Mouse (Mus musculus) intestine, embryonic 14.5 days (tissue): ENCODE data around the gene Mroh3. TPM values are rescaled to one million over a fixed set of nuclear protein-coding genes. Genes with fewer than 3 reads are reported as not detected.
A peak's percentile ranks its signal among the peaks of the same experiment; 100 is the strongest.

ENCODE experiments used
- ATAC-seq: fragments of 200-750 bp; cut with Nextera tagmentation; replicated peaks from 2 replicates; pipeline ENCODE4 v1.8.0; 2017; ENCODE audit warnings: low read depth, moderate number of reproducible peaks, moderate TSS enrichment, moderate library complexity; ENCODE audit not compliant: low FRiP score, low TSS enrichment
- DNase-seq: peaks from one replicate; pipeline ENCODE4 v3.0.0-alpha.2; 2018; ENCODE audit warnings: low spot score
- H3K27ac ChIP-seq: fragments of 300-500 bp; sonication (generic); 2 replicates; pipeline ENCODE4 v1.5.1; 2014; ENCODE audit warnings: low read depth, mild to moderate bottlenecking, control low read depth
- H3K27me3 ChIP-seq: fragments of 300-500 bp; sonication (generic); replicated peaks from 2 replicates; pipeline ENCODE4 v1.6.1; 2014; ENCODE audit warnings: low read length, control low read depth; ENCODE audit not compliant: control insufficient read depth, insufficient read depth
- H3K36me3 ChIP-seq: fragments of 300-500 bp; sonication (generic); 2 replicates; pipeline ENCODE4 v1.6.1; 2014; ENCODE audit warnings: low read length, control low read depth; ENCODE audit not compliant: control insufficient read depth, insufficient read depth
- H3K4me1 ChIP-seq: fragments of 300-500 bp; sonication (generic); replicated peaks from 2 replicates; pipeline ENCODE4 v1.6.1; 2014; ENCODE audit warnings: low read length, control low read depth, mixed read lengths; ENCODE audit not compliant: control insufficient read depth, insufficient read depth
- H3K4me2 ChIP-seq: fragments of 300-500 bp; sonication (generic); 2 replicates; pipeline ENCODE4 v1.6.1; 2014; ENCODE audit warnings: low read length
- H3K4me3 ChIP-seq: fragments of 300-500 bp; sonication (generic); 2 replicates; pipeline ENCODE4 v1.5.1; 2014; ENCODE audit warnings: low read depth, low read length, control low read depth, mixed read lengths
- H3K9ac ChIP-seq: fragments of 300-500 bp; sonication (generic); 2 replicates; pipeline ENCODE4 v1.6.1; 2014; ENCODE audit warnings: mild to moderate bottlenecking, low read length
- H3K9me3 ChIP-seq: fragments of 300-500 bp; sonication (generic); 2 replicates; pipeline ENCODE4 v1.6.1; 2016; ENCODE audit warnings: low read length, control low read depth; ENCODE audit not compliant: control insufficient read depth
- WGBS: fragments of 180-500 bp; shearing (Covaris S2); extraction: QIAGEN DNeasy Blood & Tissue Kit; methylation state at CpG from one replicate; pipeline ENCODE4 v1.1.7; 2014; 5-methylcytosine and 5-hydroxymethylcytosine counted together
- polyA plus RNA-seq: library from polyadenylated mRNA; unstranded; fragments of >200 nt; fragmentation: Nextera tagmentation; extraction: Ambion mirVana; gene quantifications from 2 replicates; pipeline ENCODE4 v1.2.1, GENCODE M21; 2014

Mroh3 gene
- polyA plus RNA-seq, 1 experiment from 2014 or later: 1.1 TPM

GRCm38 (mm10) chr1:136175183-136175582 is 37.4 kb downstream of the Mroh3 start:
- Histone ChIP-seq H3K27me3 (no peaks in the 10 kb centered on the region), H3K4me3 (no peak overlapping the region), H3K4me2 (no peak overlapping the region), H3K27ac (no peak overlapping the region), H3K36me3 (peaks cover 28% of the 10 kb centered on the region), H3K9me3 (no peaks in the 10 kb centered on the region), H3K4me1 (peaks cover 26% of the 10 kb centered on the region), H3K9ac (no peak overlapping the region)
- ATAC-seq: no peak
- WGBS: 37% methylated on average over 6 of the region's 6 CpGs
- peak; percentile 80 for DNase-seq

DNA sequence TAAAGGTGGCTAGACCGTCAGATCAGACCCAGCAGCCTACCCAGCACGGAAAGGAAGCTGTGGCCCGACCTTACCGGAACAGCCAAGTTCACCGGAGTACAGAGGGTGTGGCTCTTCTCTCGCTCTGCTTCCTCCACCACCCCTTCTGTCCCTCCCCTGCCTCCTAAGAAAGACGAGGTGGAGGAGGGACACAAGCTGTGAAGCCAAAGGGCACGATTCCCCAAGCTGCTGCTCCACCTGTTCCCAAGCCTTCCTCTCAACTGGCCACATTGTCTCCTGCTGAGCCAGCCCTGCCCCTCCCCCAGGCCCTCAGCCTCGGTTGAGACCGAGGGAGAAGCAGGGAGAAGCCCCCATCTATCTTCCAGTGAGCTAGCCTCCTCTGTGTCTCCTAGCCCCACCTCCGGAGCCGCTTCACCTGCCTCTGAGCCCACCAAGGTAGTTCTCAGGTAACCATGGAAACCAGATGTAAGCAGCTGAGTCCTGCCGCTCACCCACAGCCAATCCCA is 38.5 kb downstream of the Mroh3 start:
- peak; percentile 20 for ATAC-seq
- Histone ChIP-seq H3K9ac (no peak overlapping the region), H3K9me3 (no peaks in the 10 kb centered on the region), H3K4me3 (no peak overlapping the region), H3K36me3 (peaks cover 28% of the 10 kb centered on the region), H3K4me2 (peak overlapping the region; percentile 7; the same call in 1 of the 2 replicates), H3K27me3 (no peaks in the 10 kb centered on the region), H3K4me1 (peaks cover 26% of the 10 kb centered on the region), H3K27ac (no peak overlapping the region)
- peak; percentile 68 for DNase-seq
- 19% methylated on average over 13 of the region's 13 CpGs for WGBS

DNA sequence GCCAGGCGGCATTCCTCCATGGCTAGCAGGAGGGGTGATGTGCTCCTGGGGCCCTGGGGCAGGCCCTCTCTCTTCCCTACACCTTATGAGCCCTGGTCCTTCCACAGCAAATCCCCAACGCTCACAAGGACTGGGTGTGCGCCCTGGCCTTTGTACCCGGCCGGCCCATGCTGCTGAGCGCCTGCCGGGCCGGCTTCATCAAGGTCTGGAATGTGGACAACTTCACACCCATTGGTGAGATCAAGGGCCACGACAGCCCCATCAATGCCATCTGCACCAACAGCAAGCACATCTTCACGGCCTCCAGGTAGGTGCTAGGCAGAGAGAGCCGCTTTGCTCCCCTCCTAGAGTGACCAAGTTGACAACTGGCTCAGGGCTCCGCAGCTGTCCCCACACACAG is 39.9 kb downstream of the Mroh3 start:
- Histone ChIP-seq H3K9me3 (no peaks in the 10 kb centered on the region), H3K9ac (no peak overlapping the region), H3K27me3 (no peaks in the 10 kb centered on the region), H3K27ac (peak overlapping the region; percentile 2; the same call in 1 of the 2 replicates), H3K4me3 (no peak overlapping the region), H3K4me2 (no peak overlapping the region), H3K36me3 (peaks cover 35% of the 10 kb centered on the region), H3K4me1 (peaks cover 26% of the 10 kb centered on the region)
- peak; percentile 59 for DNase-seq
- 66% methylated on average over 12 of the region's 12 CpGs for WGBS
- ATAC-seq: 0 out of 2 replicates have a peak, but pooled peaks have one; percentile 14

GRCm38 (mm10) chr1:136170109-136170508 is 42.5 kb downstream of the Mroh3 start:
- H3K4me3 ChIP-seq: no peak overlapping the region
- peaks cover 38% of the 10 kb centered on the region for H3K36me3 ChIP-seq
- ATAC-seq (peak; percentile 52), DNase-seq (peak; percentile 85)
- no peak overlapping the region for H3K9ac ChIP-seq
- no peak overlapping the region for H3K4me2 ChIP-seq
- 10% methylated on average over 5 of the region's 5 CpGs for WGBS
- no peaks in the 10 kb centered on the region for H3K27me3 ChIP-seq
- no peaks in the 10 kb centered on the region for H3K9me3 ChIP-seq
- peaks cover 26% of the 10 kb centered on the region for H3K4me1 ChIP-seq
- H3K27ac ChIP-seq: no peak overlapping the region

- 0 out of 2 replicates have a peak, but pooled peaks cover 3% of the 10 kb centered on the region for H3K4me1 ChIP-seq
- DNase-seq (peak; percentile 63), ATAC-seq (no peak)
Measured at GRCm38 (mm10) chr1:136167657-136168056, 45.0 kb downstream of the Mroh3 start.

GRCm38 (mm10) chr1:136165436-136165835 is 47.2 kb downstream of the Mroh3 start:
- peaks cover 57% of the 10 kb centered on the region for H3K36me3 ChIP-seq
- 81% methylated on average over 2 of the region's 2 CpGs for WGBS

More at GRCm38 (mm10) chr1:136167657-136168056, 45.0 kb downstream of the Mroh3 start:
- no peaks in the 10 kb centered on the region for H3K9me3 ChIP-seq
- H3K27ac ChIP-seq: no peak overlapping the region
- no peak overlapping the region for H3K4me2 ChIP-seq
- H3K27me3 ChIP-seq: no peaks in the 10 kb centered on the region
- no peak overlapping the region for H3K9ac ChIP-seq
- WGBS: 74% methylated on average over 8 of the region's 8 CpGs
- H3K4me3 ChIP-seq: no peak overlapping the region
- peaks cover 53% of the 10 kb centered on the region for H3K36me3 ChIP-seq

GRCm38 (mm10) chr1:136161333-136161921 is 51.2 kb downstream of the Mroh3 start:
- H3K4me2 ChIP-seq: no peak overlapping the region
- H3K4me1 ChIP-seq: no peaks in the 10 kb centered on the region
- H3K9ac ChIP-seq: no peak overlapping the region
- no peak overlapping the region for H3K4me3 ChIP-seq
- 85% methylated on average over 7 of the region's 7 CpGs for WGBS
- DNase-seq (no peak), ATAC-seq (no peak)
- no peak overlapping the region for H3K27ac ChIP-seq
- H3K36me3 ChIP-seq: peaks cover 79% of the 10 kb centered on the region
- H3K9me3 ChIP-seq: no peaks in the 10 kb centered on the region
- no peaks in the 10 kb centered on the region for H3K27me3 ChIP-seq

More at GRCm38 (mm10) chr1:136165436-136165835, 47.2 kb downstream of the Mroh3 start:
- Histone ChIP-seq H3K4me3 (no peak overlapping the region), H3K9me3 (no peaks in the 10 kb centered on the region), H3K9ac (no peak overlapping the region), H3K27me3 (no peaks in the 10 kb centered on the region), H3K4me1 (no peaks in the 10 kb centered on the region), H3K27ac (no peak overlapping the region), H3K4me2 (no peak overlapping the region)
- DNase-seq: no peak
- no peak for ATAC-seq

DNA sequence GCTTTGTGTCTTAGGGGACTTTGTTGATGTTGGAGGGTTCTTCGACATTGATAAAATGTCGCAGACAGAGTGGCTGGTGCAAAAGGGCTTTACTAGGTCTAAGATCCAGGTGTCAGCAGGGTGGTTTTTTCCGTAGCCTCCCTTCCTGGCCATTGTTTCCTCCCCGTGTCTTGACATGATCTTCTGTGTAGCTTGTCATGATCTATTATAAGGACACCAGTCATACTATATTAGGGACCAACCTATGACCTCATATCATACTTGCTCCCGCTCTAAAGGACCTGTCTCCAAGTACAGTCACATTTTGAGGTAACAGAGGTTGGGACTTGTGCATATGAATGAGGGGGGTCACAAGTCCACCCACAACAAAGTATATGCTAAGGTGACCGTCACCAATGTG is 51.7 kb downstream of the Mroh3 start:
- H3K36me3 ChIP-seq: peaks cover 83% of the 10 kb centered on the region
- H3K27me3 ChIP-seq: no peaks in the 10 kb centered on the region
- no peaks in the 10 kb centered on the region for H3K4me1 ChIP-seq
- WGBS: 86% methylated on average over 6 of the region's 6 CpGs
- H3K4me2 ChIP-seq: no peak overlapping the region
- ATAC-seq (no peak), DNase-seq (no peak)
- no peak overlapping the region for H3K9ac ChIP-seq
- H3K27ac ChIP-seq: no peak overlapping the region
- H3K4me3 ChIP-seq: no peak overlapping the region
- no peaks in the 10 kb centered on the region for H3K9me3 ChIP-seq

- Histone ChIP-seq H3K4me2 (no peak overlapping the region), H3K9me3 (no peaks in the 10 kb centered on the region), H3K36me3 (peaks cover 77% of the 10 kb centered on the region), H3K4me1 (no peaks in the 10 kb centered on the region), H3K27ac (no peak overlapping the region), H3K9ac (no peak overlapping the region), H3K27me3 (no peaks in the 10 kb centered on the region), H3K4me3 (no peak overlapping the region)
- no peak for DNase-seq
- WGBS: 87% methylated on average over 12 of the region's 12 CpGs
- ATAC-seq: no peak
Measured at GRCm38 (mm10) chr1:136160297-136160696, 52.3 kb downstream of the Mroh3 start.
